Mouse (Mus musculus): Measurements from ENCODE around the gene Nxnl1. TPM values are rescaled to one million over a fixed set of nuclear protein-coding genes. Genes with fewer than 3 reads are reported as not detected.

The Nxnl1 gene
- total RNA-seq, 2 experiments from 2014 or later, result 0.26 to 0.29 TPM

- DNase-seq (ENCODE audit: low spot score in 2 of 2), result peak in 1 of 2 experiments; percentile 64
Measured at GRCm38 (mm10) chr8:71519037-71519825, 47.2 kb downstream of the Nxnl1 start.

GRCm38 (mm10) chr8:71516786-71517185, 49.6 kb downstream of the Nxnl1 start:
- DNase-seq (ENCODE audit: low spot score in 2 of 2), result no peak

- DNase-seq (ENCODE audit: low spot score in 2 of 2), result no peak
Measured at GRCm38 (mm10) chr8:71515043-71515442, 51.4 kb downstream of the Nxnl1 start.

- no peak for DNase-seq (ENCODE audit: low spot score in 2 of 2)
Measured at GRCm38 (mm10) chr8:71513018-71513754, 53.2 kb downstream of the Nxnl1 start.

GRCm38 (mm10) chr8:71511644-71512043, 54.8 kb downstream of the Nxnl1 start, which contains the start of gene Plvap:
Gene Plvap (minus strand): TSS chr8:71511752.
- no peak for DNase-seq (ENCODE audit: low spot score in 2 of 2)

Other genes starting within 250 kb of the Nxnl1 start
- 100 to 1,000 TPM; 139 to 149 TPM for gene Use1, start 199.8 kb downstream of the Nxnl1 start, total RNA-seq (2021)
- gene Ocel1, start 195.3 kb downstream of the Nxnl1 start, total RNA-seq (2021), result 1 to 10 TPM; 8.1 to 9.2 TPM
- gene Nr2f6, start 184.6 kb downstream of the Nxnl1 start, total RNA-seq (2021), result 10 to 100 TPM; 37.0 to 40.4 TPM
- gene Ushbp1, start 170.8 kb downstream of the Nxnl1 start, total RNA-seq (2021), result 10 to 100 TPM; 14.7 to 17.4 TPM
- gene Babam1, start 169.7 kb downstream of the Nxnl1 start, total RNA-seq (2021), result 10 to 100 TPM; 64.4 to 77.9 TPM
- gene Ankle1, start 160.6 kb downstream of the Nxnl1 start, total RNA-seq (2021), result 1 to 10 TPM; 6.0 to 7.1 TPM
- gene Abhd8, start 102.9 kb downstream of the Nxnl1 start, total RNA-seq (2021), result 10 to 100 TPM; 47.1 to 47.3 TPM
- 10 to 100 TPM; 29.0 to 34.4 TPM for gene Mrpl34, start 101.6 kb downstream of the Nxnl1 start, total RNA-seq (2021)
- gene Dda1, start 97.4 kb downstream of the Nxnl1 start, total RNA-seq (2021), result 10 to 100 TPM; 40.3 to 44.2 TPM
- gene Ano8, start 80.6 kb downstream of the Nxnl1 start, total RNA-seq (2021), result 10 to 100 TPM; 20.8 to 25.3 TPM
- gene Gtpbp3, start 78.5 kb downstream of the Nxnl1 start, total RNA-seq (2021), result 10 to 100 TPM; 17.8 to 19.1 TPM
- gene Plvap, start 54.8 kb downstream of the Nxnl1 start, total RNA-seq (2021), result 10 to 100 TPM; 15.9 to 16.6 TPM
- under 1 TPM; 0.47 to 0.83 TPM for gene Ccdc194, start 40.9 kb downstream of the Nxnl1 start, total RNA-seq (2021)
- gene Bst2, start 29.1 kb downstream of the Nxnl1 start, total RNA-seq (2021), result 10 to 100 TPM; 18.3 to 20.1 TPM
- gene Mvb12a, start 23.7 kb downstream of the Nxnl1 start, total RNA-seq (2021), result 10 to 100 TPM; 30.3 to 33.1 TPM
- under 1 TPM in 1 of 2 experiments, not detected in 1; 0.21 TPM for gene Tmem221, start 7.7 kb downstream of the Nxnl1 start, total RNA-seq (2021)
- gene Slc27a1, start 2.3 kb upstream of the Nxnl1 start, total RNA-seq (2021), result 10 to 100 TPM; 51.7 to 52.8 TPM
- 10 to 100 TPM; 71.4 to 72.1 TPM for gene Pgls, start 25.6 kb upstream of the Nxnl1 start, total RNA-seq (2021)
- 1 to 10 TPM; 1.8 to 2.6 TPM for gene Fam129c, start 31.0 kb upstream of the Nxnl1 start, total RNA-seq (2021)
- 10 to 100 TPM; 63.9 to 77.4 TPM for gene Colgalt1, start 44.4 kb upstream of the Nxnl1 start, total RNA-seq (2021)
- gene Unc13a, start 105.2 kb upstream of the Nxnl1 start, total RNA-seq (2021), result under 1 TPM; 0.22 to 0.47 TPM
- 1 to 10 TPM; 5.0 to 6.5 TPM for gene Jak3, start 109.7 kb upstream of the Nxnl1 start, total RNA-seq (2021)
- gene Insl3, start 122.6 kb upstream of the Nxnl1 start, total RNA-seq (2021), result 1 to 10 TPM; 2.6 to 3.4 TPM
- 1 to 10 TPM; 4.1 to 4.5 TPM for gene B3gnt3, start 135.2 kb upstream of the Nxnl1 start, total RNA-seq (2021)
- gene Fcho1, start 159.1 kb upstream of the Nxnl1 start, total RNA-seq (2021), result 1 to 10 TPM in 1 of 2 experiments, under 1 TPM in 1; 0.61 to 1.5 TPM

Measured in gastrocnemius, postnatal 4 days (tissue).